Mouse (Mus musculus) gastrocnemius, postnatal 10 days (tissue): Measurements from ENCODE around the gene Smyd3. TPM values are rescaled to one million over a fixed set of nuclear protein-coding genes. Genes with fewer than 3 reads are reported as not detected.

ENCODE experiments used
- DNase-seq: peaks from one replicate; pipeline ENCODE4 v3.0.0; 2021; ENCODE audit warnings: mixed read lengths
- total RNA-seq, 2 experiments: library from RNA; stranded (reverse); gene quantifications; 2 replicates each; pipeline ENCODE4 v1.2.3; 2021

Gene Smyd3
- total RNA-seq, 2 experiments from 2014 or later, result 5.8 to 6.1 TPM

DNA sequence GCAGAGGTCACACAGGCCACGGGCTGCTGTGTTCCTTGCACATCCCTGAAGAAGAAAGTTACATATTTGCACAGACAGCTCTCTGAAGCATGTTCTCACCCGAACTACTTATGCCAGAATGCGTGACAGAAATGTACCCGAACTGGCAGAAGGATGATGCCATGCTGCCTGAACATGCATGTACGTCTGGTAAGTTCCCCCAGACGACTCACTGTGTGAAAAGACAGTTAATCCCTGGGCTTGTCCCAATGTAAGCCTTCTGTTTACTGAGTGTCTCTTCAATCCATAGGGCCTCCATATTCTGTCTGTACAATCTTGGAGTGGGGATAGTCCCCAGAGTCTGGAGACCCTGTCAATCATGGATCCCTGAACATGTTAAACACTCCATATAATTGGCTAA, 231.1 kb downstream of the Smyd3 start:
- DNase-seq, result no peak

GRCm38 (mm10) chr1:179282821-179283220, 235.0 kb downstream of the Smyd3 start:
- no peak for DNase-seq

- DNase-seq, result peak; percentile 39
Measured at GRCm38 (mm10) chr1:179281401-179282121, 236.3 kb downstream of the Smyd3 start.

- DNase-seq, result no peak
Measured at GRCm38 (mm10) chr1:179279116-179279515, 238.7 kb downstream of the Smyd3 start.

- no peak for DNase-seq
Measured at GRCm38 (mm10) chr1:179277346-179277745, 240.5 kb downstream of the Smyd3 start.

GRCm38 (mm10) chr1:179276866-179277265, 241.0 kb downstream of the Smyd3 start:
- DNase-seq, result no peak

- no peak for DNase-seq
Measured at GRCm38 (mm10) chr1:179272926-179273325, 244.9 kb downstream of the Smyd3 start.

DNA sequence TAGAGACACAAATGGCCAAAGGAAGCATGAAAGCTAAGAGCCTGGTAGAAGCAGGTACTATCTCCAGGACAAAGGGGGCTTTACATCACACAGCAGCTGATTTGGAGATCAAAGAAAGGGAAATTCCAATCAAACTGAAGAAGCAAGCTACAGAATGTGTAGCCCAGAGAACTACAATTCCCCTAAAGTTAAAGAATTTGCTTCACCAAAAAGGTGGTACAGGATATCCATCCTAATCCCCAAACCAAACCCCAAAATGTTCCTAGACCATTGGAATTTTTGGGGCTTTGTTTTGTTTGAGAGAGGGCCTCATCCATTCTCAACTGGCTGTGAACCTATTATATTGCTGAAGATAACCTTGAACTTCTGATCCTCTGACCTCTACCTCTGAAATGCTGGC, 245.5 kb downstream of the Smyd3 start:
- DNase-seq, result no peak

DNA sequence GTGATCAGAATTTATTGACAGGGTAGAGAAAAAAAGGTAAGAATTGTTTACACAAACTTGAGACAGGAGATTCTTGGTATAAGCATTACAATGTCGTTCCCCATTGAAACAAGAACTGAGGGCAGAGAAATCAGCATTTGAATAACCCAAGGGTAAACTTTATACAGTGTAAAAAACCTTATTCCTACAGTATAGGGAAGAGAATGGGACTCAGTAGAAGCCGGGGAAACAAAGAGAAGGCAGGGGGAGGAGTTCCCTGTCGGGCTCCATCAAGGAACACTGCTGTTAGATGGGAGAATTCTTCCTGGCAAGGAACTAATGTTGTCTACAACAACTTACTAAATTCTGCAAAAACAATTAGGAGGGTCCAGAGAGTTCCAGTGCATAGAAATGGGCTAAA, 250.9 kb downstream of the Smyd3 start:
- no peak for DNase-seq

DNA sequence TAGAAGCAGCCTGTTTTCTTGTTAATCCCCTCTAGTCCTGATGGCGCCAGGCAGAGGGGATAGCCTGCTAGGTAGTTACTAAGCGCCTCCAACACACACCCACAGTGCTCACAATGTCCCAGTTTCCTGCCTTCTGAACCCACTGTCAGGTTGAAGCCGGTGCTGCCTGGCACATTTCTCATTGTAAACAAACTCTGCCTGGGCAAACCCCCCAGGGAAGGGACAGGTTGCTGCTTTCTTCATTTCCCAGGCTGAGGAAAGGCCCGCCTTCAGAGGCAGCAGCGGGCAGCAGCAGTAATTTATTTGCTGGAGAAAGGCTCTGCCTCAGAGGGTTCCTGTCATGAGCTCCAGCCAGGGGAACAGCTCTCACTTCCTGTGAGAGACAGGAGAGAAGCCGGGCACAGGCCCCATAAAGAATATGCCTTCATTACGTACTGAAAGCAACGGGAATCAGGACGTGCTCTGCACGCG, 256.3 kb downstream of the Smyd3 start:
- no peak for DNase-seq

GRCm38 (mm10) chr1:179255826-179256512, 261.9 kb downstream of the Smyd3 start:
- no peak for DNase-seq

DNA sequence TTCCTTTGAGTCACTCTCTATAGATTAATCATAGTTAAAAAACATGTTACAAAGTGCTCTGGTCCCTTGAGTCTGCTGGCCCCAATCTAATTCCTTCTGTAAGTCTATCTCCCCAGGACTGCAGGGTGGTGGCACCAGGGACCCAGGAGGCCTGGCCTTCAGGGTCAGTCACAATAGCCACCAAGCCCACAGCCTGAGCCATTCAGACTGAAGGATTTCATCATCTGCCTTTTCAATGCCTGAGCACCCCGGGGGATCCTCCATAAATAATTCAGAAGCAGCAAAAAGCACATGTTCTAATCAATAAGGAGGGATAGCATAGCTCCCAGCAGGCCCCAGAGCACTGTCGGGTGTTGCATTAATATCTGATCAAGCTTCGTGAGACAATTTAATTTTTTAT, 263.3 kb downstream of the Smyd3 start:
- DNase-seq, result no peak

DNA sequence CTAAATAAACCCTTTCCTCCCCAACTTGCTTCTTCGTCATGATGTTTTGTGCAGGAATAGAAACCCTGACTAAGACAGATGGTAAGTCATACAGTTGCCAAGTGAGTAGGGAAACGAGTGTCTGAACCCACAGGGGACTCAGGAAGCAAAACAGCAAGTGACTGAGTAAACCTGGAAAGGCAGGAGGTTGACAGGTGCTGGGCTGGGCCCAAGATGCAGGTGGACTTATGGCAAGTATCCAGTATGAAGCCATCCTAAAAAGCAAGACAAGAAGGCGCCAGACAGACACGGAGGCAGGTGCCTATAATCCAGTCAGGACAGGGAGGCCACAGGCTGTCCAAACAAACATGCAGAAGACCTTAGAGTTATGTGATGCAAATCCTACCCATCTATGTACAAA, 265.2 kb downstream of the Smyd3 start:
- DNase-seq, result no peak

GRCm38 (mm10) chr1:179250388-179250787, 267.5 kb downstream of the Smyd3 start:
- no peak for DNase-seq

DNA sequence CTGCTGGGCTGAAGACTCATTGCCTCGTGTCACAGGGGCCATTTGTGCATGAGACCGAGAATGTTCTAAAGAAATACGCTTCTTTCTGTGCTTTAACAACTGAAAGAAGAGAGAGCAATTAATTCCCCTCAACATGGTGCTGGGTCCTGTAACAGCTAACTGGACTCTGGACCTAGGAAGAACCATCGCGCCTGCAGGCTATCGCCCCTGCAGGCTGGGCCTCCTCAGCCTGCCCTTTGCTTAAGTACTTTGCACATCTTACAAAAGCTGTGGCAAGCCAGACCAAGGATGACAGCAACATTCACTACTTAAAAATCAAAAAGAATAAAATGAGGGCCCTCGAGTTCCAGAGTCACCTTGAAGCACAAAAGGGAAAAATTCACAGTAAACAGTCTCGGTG, 274.3 kb downstream of the Smyd3 start:
- no peak for DNase-seq

- DNase-seq, result no peak
Measured at GRCm38 (mm10) chr1:179240663-179241279, 277.1 kb downstream of the Smyd3 start.

- DNase-seq, result no peak
Measured at GRCm38 (mm10) chr1:179238639-179239038, 279.2 kb downstream of the Smyd3 start.

- DNase-seq, result peak; percentile 12
Measured at GRCm38 (mm10) chr1:179237989-179238388, 279.9 kb downstream of the Smyd3 start.

DNA sequence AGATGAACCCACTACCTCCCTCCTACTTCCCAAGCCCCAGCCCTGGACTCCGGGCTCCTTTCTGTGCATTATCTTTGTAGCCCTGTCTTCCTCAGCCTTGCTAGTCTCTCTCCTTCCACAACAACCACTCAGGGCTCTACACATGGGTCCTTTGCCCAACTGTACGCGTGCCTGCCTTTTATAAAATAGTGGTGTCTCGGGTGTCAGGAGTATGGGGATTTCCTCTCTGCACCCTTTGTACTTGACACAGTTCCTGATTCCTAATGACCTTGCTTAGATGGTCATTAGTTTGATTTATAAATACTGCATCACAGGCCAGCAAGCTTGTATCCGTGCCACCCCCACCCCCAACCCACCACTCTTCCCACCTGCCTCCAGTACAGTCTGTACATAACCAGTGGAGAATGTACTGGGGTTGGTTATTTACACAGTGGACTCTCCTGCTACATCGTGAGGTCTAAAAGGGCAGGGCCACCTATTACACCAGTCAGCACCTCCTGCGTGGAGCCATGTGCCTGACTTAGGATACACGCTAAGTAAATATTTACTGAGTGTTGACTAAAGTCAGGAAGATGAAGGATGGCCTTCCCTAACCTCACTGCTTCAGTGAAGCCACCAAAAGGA, 281.5 kb downstream of the Smyd3 start:
- DNase-seq, result no peak

GRCm38 (mm10) chr1:179231777-179232661, 285.8 kb downstream of the Smyd3 start:
- peak; percentile 64 for DNase-seq

GRCm38 (mm10) chr1:179229515-179229914, 288.3 kb downstream of the Smyd3 start:
- DNase-seq, result no peak

DNA sequence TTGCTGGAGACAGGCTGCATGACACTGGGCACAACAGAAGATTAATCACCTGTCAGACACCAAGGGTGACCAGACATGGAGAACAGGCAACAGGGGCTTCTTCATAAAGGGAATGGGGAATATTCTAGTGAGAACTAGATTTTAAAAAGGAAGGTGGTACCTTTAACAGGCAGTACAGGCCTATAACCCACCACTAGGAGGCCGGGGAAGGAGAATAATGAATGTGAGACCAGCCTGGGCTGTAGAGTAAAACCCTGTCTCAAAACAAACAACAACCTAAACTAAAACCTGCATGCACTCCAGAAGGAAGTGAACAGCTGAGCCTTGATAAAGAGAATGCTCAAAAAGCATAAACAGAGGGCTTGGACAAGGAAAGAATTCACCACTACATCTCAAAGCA, 297.6 kb downstream of the Smyd3 start:
- no peak for DNase-seq
